Comparison of ENCODE assay signal across 8 mouse cellular contexts in the genomic region with DNA sequence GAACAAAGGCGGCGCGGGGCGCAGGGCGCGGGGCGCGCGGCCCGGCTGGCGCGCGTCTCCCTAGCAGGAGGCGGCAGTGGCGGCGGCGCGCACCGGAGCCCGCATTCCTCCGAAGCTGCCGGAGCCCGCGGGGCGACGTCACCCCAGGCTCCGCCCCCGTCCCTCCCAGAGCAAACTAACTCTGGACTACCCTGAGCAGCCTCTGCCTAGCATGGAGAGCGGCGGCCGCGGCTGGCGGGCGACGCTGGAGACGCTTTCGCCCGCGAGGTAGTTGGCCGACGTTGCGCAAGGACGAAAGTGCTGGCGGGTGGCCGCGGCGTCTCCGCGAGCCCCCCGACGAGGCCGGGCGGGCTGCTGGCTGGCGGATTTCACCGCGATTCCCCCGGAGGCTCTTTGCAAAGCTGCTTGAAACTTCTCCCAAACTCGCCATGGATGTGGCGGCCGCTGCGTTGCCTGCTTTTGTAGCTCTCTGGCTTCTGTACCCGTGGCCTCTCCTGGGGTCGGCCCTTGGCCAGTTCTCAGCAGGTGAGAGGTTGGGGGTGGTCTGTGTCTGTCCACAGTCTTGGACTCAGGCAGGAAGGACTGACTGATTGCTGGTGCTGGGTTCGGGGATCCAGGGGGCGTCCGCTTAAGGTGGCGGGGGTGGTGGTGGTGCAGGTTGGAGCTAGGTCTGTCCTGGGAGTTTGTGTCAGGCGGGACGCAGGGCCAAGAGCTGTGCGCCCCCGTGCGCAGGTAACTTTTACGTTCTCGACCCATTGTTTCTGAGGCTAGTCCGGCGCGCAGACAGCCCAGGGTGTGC. TPM values are rescaled to one million over a fixed set of nuclear protein-coding genes. Genes with fewer than 3 reads are reported as not detected.
DNase-seq lines count a peak whose midpoint lies in the region; ATAC-seq and TF ChIP-seq lines count a peak whose summit lies in the region.

Gene Ptprk (plus strand): TSS at position 168 of the 799 bp plus-strand sequence.

- DNase-seq in ES-E14 (ENCODE audit: low read depth, low spot score), result peak; percentile 83
- DNase-seq in cerebellum, adult 2 months, result peak; percentile 68 to 78
- peak; percentile 95 for DNase-seq in heart, postnatal 4 days
- peak; percentile 81 to 90 for DNase-seq in layer of hippocampus, adult 8-10 months (ENCODE audit: low spot score in 2 of 2)
- DNase-seq in lung, adult 2 months, result peak; percentile 90
- DNase-seq in ovary, postnatal 14 days (ENCODE audit: low spot score), result peak; percentile 81
- peak; percentile 81 for DNase-seq in thymus, postnatal 4 days

- no peak for TF ChIP-seq POLR2A in cerebellum, adult 2 months (IDR thresholded peaks at IDR 0.05; ENCODE audit: borderline replicate concordance, insufficient read depth, low read length)
- peak; percentile 84 for TF ChIP-seq POLR2A in lung, adult 2 months (IDR thresholded peaks at IDR 0.05; ENCODE audit: borderline replicate concordance, extremely low read depth, low read depth, low read length)

- peak within 1 kb of the TSS; percentile 84 for H3K27ac ChIP-seq in ES-E14 (ENCODE audit: insufficient read depth, low read depth, low read length, poor library complexity, severe bottlenecking)
- H3K27ac ChIP-seq in cerebellum, adult 2 months (ENCODE audit: insufficient read depth, low read length), result peak within 1 kb of the TSS; percentile 59; the same call in 1 of the 2 replicates

- peak; percentile 84 for ATAC-seq in frontal cortex, adult (ENCODE audit: low TSS enrichment)

- no peaks in the 10 kb centered on the region for H3K27me3 ChIP-seq in cerebellum, adult 2 months (ENCODE audit: control insufficient read depth, insufficient read depth, low read length)

- no peaks in the 10 kb centered on the region; a peak in 1 of 4 replicates for H3K4me1 ChIP-seq in ES-E14 (ENCODE audit: control insufficient read depth in 2 of 2, insufficient read depth in 2 of 2, low read length in 2 of 2, poor library complexity in 1 of 2)
- H3K4me1 ChIP-seq in cerebellum, adult 2 months (ENCODE audit: control insufficient read depth, insufficient read depth, low read length), result no peaks in the 10 kb centered on the region
- peaks cover 6% of the 10 kb centered on the region for H3K4me1 ChIP-seq in lung, adult 2 months (ENCODE audit: control insufficient read depth, insufficient read depth, low read length)

- peak within 1 kb of the TSS; percentile 89 to 90 for H3K4me3 ChIP-seq in ES-E14 (ENCODE audit: insufficient read depth in 1 of 2, low read depth in 1 of 2, low read length in 2 of 2, poor library complexity in 1 of 2, severe bottlenecking in 1 of 2)
- H3K4me3 ChIP-seq in cerebellum, adult 2 months (replicated peaks; ENCODE audit: insufficient read depth, low read depth, low read length), result peak within 1 kb of the TSS; percentile 75
- peak within 1 kb of the TSS; percentile 97 for H3K4me3 ChIP-seq in lung, adult 2 months (replicated peaks; ENCODE audit: extremely low read depth, low read depth, low read length)

- H3K36me3 ChIP-seq in ES-E14 (ENCODE audit: control insufficient read depth, insufficient read depth, low read length, poor library complexity, severe bottlenecking), result no peaks in the 10 kb centered on the region

- peak within 1 kb of the TSS; percentile 94 for H3K9ac ChIP-seq in ES-E14 (ENCODE audit: insufficient read depth, low read depth, low read length, poor library complexity, severe bottlenecking)

- no peak for TF ChIP-seq CTCF in cerebellum, adult 2 months (IDR thresholded peaks at IDR 0.05; ENCODE audit: borderline replicate concordance, insufficient read depth, low read depth, low read length)
- no peak for TF ChIP-seq CTCF in lung, adult 2 months (IDR thresholded peaks at IDR 0.05; ENCODE audit: insufficient read depth, low read length)

- no peaks in the 10 kb centered on the region for H3K9me3 ChIP-seq in ES-E14 (ENCODE audit: control insufficient read depth, insufficient read depth, low read depth, low read length)

- WGBS in cerebellum, adult 2 months, result under 1% methylated on average over 76 of the region's 77 CpGs
- WGBS in lung, adult 2 months, result 2% methylated on average over 70 of the region's 77 CpGs

- in situ Hi-C loops in ES-E14 (cut with MboI; ENCODE audit: low sequenced_read_pairs in 2 of 2, unreplicated experiment in 2 of 2), result no loop called here

TF ChIP-seq in ES-E14, 5 proteins besides CTCF, POLR2A, EP300 and RAD21:
- TF ChIP-seq ZNF384 (IDR thresholded peaks at IDR 0.05; ENCODE audit: low read depth, low read length) (no peak), CHD2 (IDR thresholded peaks at IDR 0.05; ENCODE audit: low read depth, low read length) (no peak), HCFC1 (IDR thresholded peaks at IDR 0.05; ENCODE audit: borderline replicate concordance, insufficient read depth, low read length) (peak; percentile 29)

RNA-seq across cellular contexts. Expression of gene Ptprk, which starts in this region (rescaled TPM):
- total RNA-seq in ES-E14 (2012; rRNA removed), result 67.0 and 106 TPM in 2 replicates
- 17.7 and 19.5 TPM in 2 replicates for polyA plus RNA-seq in cerebellum, adult 2 months (2012; rRNA removed)
- 10 to 100 TPM; 63.1 to 64.8 TPM for total RNA-seq in heart, postnatal 4 days (2021)
- total RNA-seq in layer of hippocampus, adult 8-10 months (2022), result 10 to 100 TPM; 42.6 to 59.5 (median 51.5) TPM
- polyA plus RNA-seq in lung, adult 2 months (2012; rRNA removed), result 28.9 and 42.4 TPM in 2 replicates

Comparison
In these comparisons a context has a peak if more than half of its experiments do, and no peak if none do; other contexts are left out.
1. Peak in every context shown above with its lines: DNase-seq, ATAC-seq, H3K4me3 ChIP-seq and H3K27ac ChIP-seq.